Mouse (Mus musculus) ES-E14 (cell line): Measurements from ENCODE around the gene Pcnp. TPM values are rescaled to one million over a fixed set of nuclear protein-coding genes. Genes with fewer than 3 reads are reported as not detected.

Experiments used
- DNase-seq: peaks from one replicate; pipeline ENCODE4 v3.0.0-alpha.2; 2013; ENCODE audit warnings: low read depth, low spot score
- H3K27ac ChIP-seq: 2 replicates; pipeline ENCODE4 v1.5.1; 2012; ENCODE audit warnings: low read depth, mild to moderate bottlenecking, low read length, moderate library complexity, mixed read lengths; ENCODE audit not compliant: poor library complexity, insufficient read depth, severe bottlenecking
- H3K36me3 ChIP-seq: 2 replicates; pipeline ENCODE4 v1.6.1; 2012; ENCODE audit warnings: mild to moderate bottlenecking, low read length, moderate library complexity, mixed read lengths; ENCODE audit not compliant: control insufficient read depth, poor library complexity, insufficient read depth, severe bottlenecking
- H3K4me1 ChIP-seq, 2 experiments: fragments of 150-350 bp in 1 of 2; sonication (generic) in 1 of 2; 2 replicates each; pipeline ENCODE4 v1.6.1; 2012; ENCODE audit warnings: low read length in 2 of 2, mild to moderate bottlenecking in 1 of 2, mixed read lengths in 1 of 2; ENCODE audit not compliant: control insufficient read depth in 2 of 2, insufficient read depth in 2 of 2, poor library complexity in 1 of 2
- H3K4me3 ChIP-seq, 2 experiments: fragments of 150-350 bp in 1 of 2; sonication (generic) in 1 of 2; 2 replicates each; pipeline ENCODE4 v1.5.1; 2012; ENCODE audit warnings: low read length in 2 of 2, low read depth in 1 of 2, mild to moderate bottlenecking in 1 of 2, mixed read lengths in 1 of 2; ENCODE audit not compliant: insufficient read depth in 1 of 2, poor library complexity in 1 of 2, severe bottlenecking in 1 of 2
- H3K9ac ChIP-seq: 2 replicates; pipeline ENCODE4 v1.6.1; 2012; ENCODE audit warnings: low read depth, mild to moderate bottlenecking, low read length, mixed read lengths; ENCODE audit not compliant: poor library complexity, insufficient read depth, severe bottlenecking
- H3K9me3 ChIP-seq: fragments of 150-350 bp; sonication (generic); 2 replicates; pipeline ENCODE4 v1.6.1; 2012; ENCODE audit warnings: low read depth, mild to moderate bottlenecking, low read length; ENCODE audit not compliant: control insufficient read depth, insufficient read depth
- CHD2 ChIP-seq: IDR thresholded peaks from 2 replicates; pipeline ENCODE4 v1.6.1; 2014; ENCODE audit warnings: mild to moderate bottlenecking, low read depth, low read length, inconsistent platforms
- HCFC1 ChIP-seq: IDR thresholded peaks from 2 replicates; pipeline ENCODE4 v1.6.1; 2012; ENCODE audit warnings: low read length, inconsistent platforms, borderline replicate concordance; ENCODE audit not compliant: insufficient read depth
- MAFK ChIP-seq: IDR thresholded peaks from 2 replicates; pipeline ENCODE4 v1.6.1; 2014; ENCODE audit warnings: mild to moderate bottlenecking, low read depth, low read length, inconsistent platforms; ENCODE audit not compliant: insufficient read depth
- ZC3H11A ChIP-seq: IDR thresholded peaks from 2 replicates; pipeline ENCODE4 v1.6.1; 2012; ENCODE audit warnings: low read depth, mild to moderate bottlenecking, inconsistent platforms, low read length, borderline replicate concordance
- ZNF384 ChIP-seq: IDR thresholded peaks from 2 replicates; pipeline ENCODE4 v1.6.1; 2012; ENCODE audit warnings: low read depth, low read length, inconsistent platforms
- in situ Hi-C, 2 experiments: fragments of 600-800 bp; cut with MboI; formaldehyde crosslinking; loops; one replicate each; pipeline ENCODE4 v1.15.1; 2025; ENCODE audit warnings: low sequenced_read_pairs in 2 of 2, inconsistent platforms in 1 of 2; ENCODE audit not compliant: unreplicated experiment in 2 of 2
- total RNA-seq: library from RNA; depleted of rRNA; stranded (reverse); fragments of 300-350 nt; gene quantifications from 2 replicates; pipeline ENCODE4 v1.2.3, GENCODE M21; 2012

The Pcnp gene
- total RNA-seq, 1 experiment = 58.7 TPM

- H3K9me3 ChIP-seq = no peaks in the 10 kb centered on the region
- DNase-seq = peak; percentile 98
- peaks cover 27% of the 10 kb centered on the region for H3K36me3 ChIP-seq
- TF ChIP-seq HCFC1 = peak; percentile 87
- TF ChIP-seq CHD2 = no peak
- in situ Hi-C loops = no loop called here
- H3K27ac ChIP-seq = peak within 1 kb of the TSS; percentile 64
- peak within 1 kb of the TSS; percentile 82 to 86 for H3K4me3 ChIP-seq
- H3K4me1 ChIP-seq = no peaks in the 10 kb centered on the region
- peak within 1 kb of the TSS; percentile 84 for H3K9ac ChIP-seq
These were observed 55.9 kb downstream of the Pcnp start, which contains the start of gene Zbtb11 for GRCm38 (mm10) chr16:55973431-55974255. Gene Zbtb11, plus strand, starts transcription at chr16:55973883.

- peak overlapping the region; percentile 56 to 73 for H3K4me3 ChIP-seq
- H3K27ac ChIP-seq = peak overlapping the region; percentile 48; the same call in 1 of the 2 replicates
- TF ChIP-seq CHD2 (no peak; the same call in 1 of the 2 replicates), HCFC1 (no peak), MAFK (no peak), ZNF384 (no peak), ZC3H11A (no peak)
- H3K9ac ChIP-seq = peak overlapping the region; percentile 68; the same call in 1 of the 2 replicates
- DNase-seq = no peak
- in situ Hi-C loops = no loop called here
- H3K4me1 ChIP-seq = peaks cover 0 to under 1% of the 10 kb centered on the region in 2 experiments; a peak in 1 of 4 replicates
- H3K9me3 ChIP-seq = no peaks in the 10 kb centered on the region
- H3K36me3 ChIP-seq = peaks cover 32% of the 10 kb centered on the region
These were observed 56.8 kb downstream of the Pcnp start for GRCm38 (mm10) chr16:55972626-55973201.

DNA sequence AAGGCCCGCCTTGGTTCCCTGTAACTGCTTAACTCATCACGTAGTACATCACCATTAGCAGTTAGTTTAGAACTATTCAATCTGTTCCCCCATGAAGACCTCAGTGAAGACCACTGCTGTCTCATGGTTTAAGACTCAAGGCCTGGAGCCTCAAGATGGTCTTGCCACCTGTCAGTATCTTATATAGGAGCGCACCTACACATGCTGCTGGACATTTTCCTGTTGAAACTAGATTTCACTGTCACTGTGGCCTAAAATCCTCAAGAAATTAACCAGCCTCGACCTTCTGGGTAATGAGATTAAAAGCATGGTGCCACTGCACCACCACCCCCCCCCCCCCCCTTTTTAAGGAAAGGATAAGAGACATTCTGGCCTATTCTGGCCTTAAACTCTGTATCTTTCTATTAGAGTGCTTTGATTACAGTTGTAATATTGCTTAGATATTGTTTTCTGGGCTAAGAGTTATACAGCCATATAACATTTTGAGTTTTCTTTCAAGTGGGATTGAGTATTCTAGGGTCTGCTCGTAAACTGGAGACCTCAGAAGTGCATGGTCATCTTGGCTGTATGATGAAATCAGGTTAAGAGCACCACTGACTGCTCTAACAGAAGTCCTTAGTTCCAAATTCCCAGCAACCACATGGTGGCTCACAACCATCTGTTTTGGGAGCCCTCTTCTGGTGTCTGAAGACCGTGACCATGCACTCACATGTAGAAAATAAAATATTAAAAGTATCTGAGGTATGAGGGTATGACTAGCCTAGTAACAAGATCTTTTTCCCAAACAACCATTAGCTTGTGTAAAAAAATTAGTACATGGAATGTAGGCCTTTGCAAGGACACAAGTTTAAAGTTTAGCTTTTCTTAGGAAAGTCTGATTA is 57.6 kb downstream of the Pcnp start:
- peaks cover 0 to 2% of the 10 kb centered on the region in 2 experiments; a peak in 1 of 4 replicates for H3K4me1 ChIP-seq
- no peak overlapping the region for H3K4me3 ChIP-seq
- DNase-seq = no peak
- no peaks in the 10 kb centered on the region for H3K9me3 ChIP-seq
- peaks cover 37% of the 10 kb centered on the region for H3K36me3 ChIP-seq
- no peak for TF ChIP-seq CHD2
- TF ChIP-seq MAFK = no peak
- no peak for TF ChIP-seq HCFC1
- TF ChIP-seq ZC3H11A = no peak
- no peak for TF ChIP-seq ZNF384
- no peak overlapping the region for H3K9ac ChIP-seq
- in situ Hi-C loops = no loop called here
- peak overlapping the region; percentile 38; the same call in 1 of the 2 replicates for H3K27ac ChIP-seq

DNA sequence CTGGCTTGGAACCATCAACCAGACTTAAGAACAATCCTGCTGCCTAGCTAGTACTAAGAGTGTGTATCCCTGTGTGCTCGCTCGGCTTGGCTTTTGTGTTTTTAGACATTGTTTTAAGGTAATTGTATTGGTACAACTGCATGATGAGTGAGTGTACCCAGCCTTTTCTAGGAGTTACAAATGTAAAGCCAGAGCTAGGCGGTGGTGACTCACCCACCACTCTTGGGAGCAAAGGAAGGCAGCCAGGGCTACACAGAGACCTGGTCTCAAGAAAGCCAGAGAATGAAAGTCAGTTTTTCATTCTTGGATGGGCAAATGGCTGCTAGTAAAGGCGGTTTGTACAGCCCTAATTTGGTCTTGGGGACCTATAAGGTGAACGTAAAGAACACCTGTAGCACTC is 59.1 kb downstream of the Pcnp start:
- Histone ChIP-seq H3K4me3 (no peak overlapping the region), H3K4me1 (peaks cover 0 to 2% of the 10 kb centered on the region in 2 experiments; a peak in 1 of 4 replicates), H3K9me3 (no peaks in the 10 kb centered on the region), H3K9ac (no peak overlapping the region), H3K36me3 (peaks cover 39% of the 10 kb centered on the region), H3K27ac (no peak overlapping the region)
- no peak for DNase-seq
- in situ Hi-C loops = no loop called here
- TF ChIP-seq CHD2 = no peak
- TF ChIP-seq ZC3H11A = no peak
- TF ChIP-seq MAFK = no peak
- TF ChIP-seq HCFC1 = no peak
- TF ChIP-seq ZNF384 = no peak
